Mouse (Mus musculus) liver, embryonic 14 days (tissue): Measurements from ENCODE around the gene Calcr. TPM values are rescaled to one million over a fixed set of nuclear protein-coding genes. Genes with fewer than 3 reads are reported as not detected.

Experiments
- polyA plus RNA-seq: library from polyadenylated mRNA; depleted of rRNA; stranded (reverse); fragments of >200 nt; gene quantifications from 2 replicates; pipeline ENCODE4 v1.2.3, GENCODE M21; 2012; rRNA removed

The Calcr gene
- 0.01 TPM in 1 of 2 replicates, not detected in the other for polyA plus RNA-seq

GRCm38 (mm10) chr6:3764230-3764764 is at the start of gene Calcr:
Calcr (minus strand) TSS chr6:3764714.

Other genes starting within 250 kb of the Calcr start
- 20.9 and 26.0 TPM in 2 replicates for gene Tfpi2, start 224.2 kb upstream of the Calcr start, polyA plus RNA-seq
- gene Gngt1, start 229.1 kb upstream of the Calcr start, polyA plus RNA-seq: 0.02 TPM in 1 of 2 replicates, not detected in the other
- 8.0 and 8.5 TPM in 2 replicates for gene Gng11, start 239.2 kb upstream of the Calcr start, polyA plus RNA-seq